Mouse (Mus musculus) hindbrain, embryonic 13.5 days (tissue): ENCODE measurements around the gene Cdc42ep5. TPM values are rescaled to one million over a fixed set of nuclear protein-coding genes. Genes with fewer than 3 reads are reported as not detected.

ENCODE experiments used
- ATAC-seq: fragments of 200-750 bp; cut with Nextera tagmentation; 2 replicates; pipeline ENCODE4 v1.8.0; 2017; ENCODE audit warnings: moderate TSS enrichment; ENCODE audit not compliant: low FRiP score
- H3K27ac ChIP-seq: fragments of 300-500 bp; sonication (generic); 2 replicates; pipeline ENCODE4 v1.5.1; 2015; ENCODE audit warnings: inconsistent platforms, mild to moderate bottlenecking, moderate library complexity
- H3K27me3 ChIP-seq: fragments of 300-500 bp; sonication (generic); 2 replicates; pipeline ENCODE4 v1.6.1; 2015; ENCODE audit warnings: mild to moderate bottlenecking, inconsistent platforms
- H3K36me3 ChIP-seq: fragments of 300-500 bp; sonication (generic); 2 replicates; pipeline ENCODE4 v1.6.1; 2015; ENCODE audit warnings: mild to moderate bottlenecking, inconsistent platforms
- H3K4me1 ChIP-seq: fragments of 300-500 bp; sonication (generic); replicated peaks from 2 replicates; pipeline ENCODE4 v1.6.1; 2015; ENCODE audit warnings: inconsistent platforms
- H3K4me2 ChIP-seq: fragments of 300-500 bp; sonication (generic); 2 replicates; pipeline ENCODE4 v1.6.1; 2015; ENCODE audit warnings: inconsistent platforms, mild to moderate bottlenecking, moderate library complexity
- H3K4me3 ChIP-seq: fragments of 300-500 bp; sonication (generic); 2 replicates; pipeline ENCODE4 v1.5.1; 2015; ENCODE audit warnings: mild to moderate bottlenecking, inconsistent platforms
- H3K9ac ChIP-seq: fragments of 300-500 bp; sonication (generic); 2 replicates; pipeline ENCODE4 v1.6.1; 2015; ENCODE audit warnings: mild to moderate bottlenecking, inconsistent platforms
- H3K9me3 ChIP-seq: fragments of 300-500 bp; sonication (generic); 2 replicates; pipeline ENCODE4 v1.6.1; 2016; ENCODE audit warnings: inconsistent platforms
- WGBS: fragments of 180-500 bp; shearing (Covaris S2); methylation state at CpG from one replicate; pipeline ENCODE4 v1.1.7; 2015; 5-methylcytosine and 5-hydroxymethylcytosine counted together
- polyA plus RNA-seq: library from polyadenylated mRNA; unstranded; fragments of >200 nt; fragmentation: Nextera tagmentation; extraction: Ambion mirVana; gene quantifications from 2 replicates; pipeline ENCODE4 v1.2.1, GENCODE M21; 2015

Gene Cdc42ep5
- polyA plus RNA-seq, 1 experiment from 2014 or later, result 8.4 TPM

DNA sequence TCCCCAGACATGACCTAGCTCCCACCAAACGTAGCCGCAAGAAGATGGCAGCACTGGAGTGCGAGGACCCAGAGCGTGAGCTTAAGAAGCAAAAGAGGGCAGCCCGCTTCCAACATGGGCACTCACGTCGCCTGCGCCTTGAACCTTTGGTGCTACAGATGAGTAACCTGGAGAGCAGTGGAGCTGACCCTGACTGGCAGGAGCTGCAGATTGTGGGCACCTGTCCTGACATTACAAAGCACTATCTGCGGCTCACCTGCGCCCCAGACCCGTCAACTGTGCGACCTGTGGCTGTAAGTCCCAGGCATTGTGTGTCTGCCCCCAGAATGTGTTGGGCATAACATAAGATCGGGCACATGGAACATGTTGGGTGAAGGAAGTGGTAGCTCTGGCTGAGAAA, 20.6 kb downstream of the Cdc42ep5 start:
- no peak overlapping the region for H3K4me2 ChIP-seq
- no peak overlapping the region for H3K27ac ChIP-seq
- WGBS, result 97% methylated on average over 13 of the region's 13 CpGs
- no peak for ATAC-seq
- no peaks in the 10 kb centered on the region for H3K27me3 ChIP-seq
- H3K4me1 ChIP-seq, result peaks cover 14% of the 10 kb centered on the region
- no peak overlapping the region; the same call in 1 of the 2 replicates for H3K9ac ChIP-seq
- no peak overlapping the region for H3K4me3 ChIP-seq
- peaks cover 92% of the 10 kb centered on the region for H3K36me3 ChIP-seq
- H3K9me3 ChIP-seq, result no peaks in the 10 kb centered on the region

DNA sequence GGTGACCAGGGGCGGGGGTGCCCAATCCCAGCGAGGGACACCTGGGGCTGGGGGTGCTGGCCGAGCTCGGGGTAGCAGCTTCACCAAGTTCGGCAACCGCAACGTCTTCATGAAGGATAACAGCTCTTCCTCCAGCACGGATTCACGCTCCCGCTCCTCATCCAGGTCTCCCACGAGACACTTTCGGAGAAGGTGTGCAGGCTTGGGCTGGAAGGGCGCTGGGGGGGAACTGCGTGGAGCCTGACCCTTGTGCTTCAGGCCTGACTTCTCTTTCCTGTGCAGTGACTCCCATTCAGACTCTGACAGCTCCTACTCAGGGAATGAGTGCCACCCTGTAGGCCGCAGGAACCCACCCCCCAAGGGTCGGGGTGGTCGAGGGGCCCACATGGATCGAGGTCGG, 21.2 kb downstream of the Cdc42ep5 start:
- Histone ChIP-seq H3K36me3 (peaks cover 97% of the 10 kb centered on the region), H3K4me3 (no peak overlapping the region), H3K4me2 (no peak overlapping the region), H3K27ac (no peak overlapping the region), H3K9me3 (no peaks in the 10 kb centered on the region), H3K4me1 (peaks cover 14% of the 10 kb centered on the region), H3K27me3 (no peaks in the 10 kb centered on the region), H3K9ac (no peak overlapping the region; the same call in 1 of the 2 replicates)
- no peak for ATAC-seq
- 95% methylated on average over 19 of the region's 19 CpGs for WGBS

DNA sequence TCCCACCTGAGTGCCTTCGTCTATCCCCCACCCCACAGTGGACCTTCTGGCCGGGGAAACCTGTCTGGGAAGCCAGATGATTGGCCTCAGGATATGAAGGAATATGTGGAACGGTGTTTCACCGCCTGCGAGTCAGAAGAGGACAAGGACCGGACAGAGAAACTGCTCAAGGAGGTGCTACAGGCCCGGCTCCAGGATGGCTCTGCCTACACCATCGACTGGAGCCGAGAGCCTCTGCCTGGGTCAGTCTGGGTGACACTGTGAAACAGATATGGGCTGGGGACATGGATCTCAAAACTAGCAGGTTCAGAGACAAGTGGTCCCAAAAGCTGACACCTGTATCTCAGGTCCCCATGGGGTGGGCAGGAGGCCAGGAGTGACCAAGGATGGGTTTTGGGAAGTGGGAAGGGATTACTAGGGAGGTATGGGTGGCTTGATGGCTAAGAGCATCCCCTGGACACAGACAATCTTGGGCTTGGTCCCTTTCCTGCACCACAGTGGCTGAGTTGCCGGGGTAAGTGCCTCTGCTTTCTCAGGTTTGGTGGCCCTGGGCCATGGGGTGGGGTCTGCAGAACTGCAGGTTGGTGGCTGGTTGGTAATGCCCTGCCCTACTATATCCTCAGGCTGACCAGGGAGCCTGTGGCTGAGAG, 21.7 kb downstream of the Cdc42ep5 start:
- no peaks in the 10 kb centered on the region for H3K27me3 ChIP-seq
- no peak for ATAC-seq
- peaks cover 14% of the 10 kb centered on the region for H3K4me1 ChIP-seq
- H3K4me2 ChIP-seq, result no peak overlapping the region
- H3K9ac ChIP-seq, result no peak overlapping the region
- H3K9me3 ChIP-seq, result no peaks in the 10 kb centered on the region
- H3K36me3 ChIP-seq, result peaks cover 96% of the 10 kb centered on the region
- no peak overlapping the region for H3K4me3 ChIP-seq
- no peak overlapping the region for H3K27ac ChIP-seq
- WGBS, result 97% methylated on average over 10 of the region's 10 CpGs

DNA sequence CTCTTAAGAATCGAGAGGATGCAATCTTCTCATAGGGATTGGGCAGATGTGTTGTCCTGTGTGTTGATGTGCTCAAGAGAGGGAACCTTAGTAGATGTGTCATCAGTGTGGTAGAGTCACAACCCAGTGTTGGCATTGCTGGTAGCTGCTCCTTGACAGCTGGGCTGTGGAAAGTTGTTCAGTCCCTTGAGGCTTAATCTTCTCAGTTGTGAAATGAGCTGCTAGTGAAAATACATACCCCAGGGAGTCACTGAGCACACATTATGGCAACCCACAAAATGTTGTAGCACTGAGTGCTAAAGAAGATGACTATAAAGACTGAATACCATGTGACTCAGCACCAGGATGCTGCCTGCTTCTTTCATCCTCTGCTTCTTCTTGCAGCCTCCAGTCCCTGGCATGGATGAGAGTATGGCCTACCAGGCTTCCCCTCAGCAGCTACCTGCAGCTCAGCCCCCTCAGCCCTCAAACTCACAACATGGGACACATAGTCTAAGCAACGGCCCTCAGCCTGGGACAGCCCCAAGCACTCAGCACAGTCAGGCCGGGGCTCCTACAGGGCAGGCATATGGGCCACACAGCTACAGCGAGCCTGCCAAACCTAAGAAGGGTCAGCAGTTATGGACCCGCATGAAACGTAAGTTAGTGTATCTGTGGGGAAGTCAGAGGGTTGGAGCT, 22.9 kb downstream of the Cdc42ep5 start:
- Histone ChIP-seq H3K9me3 (no peaks in the 10 kb centered on the region), H3K4me1 (peaks cover 17% of the 10 kb centered on the region), H3K9ac (no peak overlapping the region), H3K36me3 (peaks cover 85% of the 10 kb centered on the region), H3K4me2 (no peak overlapping the region), H3K27ac (no peak overlapping the region), H3K27me3 (no peaks in the 10 kb centered on the region), H3K4me3 (no peak overlapping the region)
- 95% methylated on average over 6 of the region's 6 CpGs for WGBS
- no peak for ATAC-seq

DNA sequence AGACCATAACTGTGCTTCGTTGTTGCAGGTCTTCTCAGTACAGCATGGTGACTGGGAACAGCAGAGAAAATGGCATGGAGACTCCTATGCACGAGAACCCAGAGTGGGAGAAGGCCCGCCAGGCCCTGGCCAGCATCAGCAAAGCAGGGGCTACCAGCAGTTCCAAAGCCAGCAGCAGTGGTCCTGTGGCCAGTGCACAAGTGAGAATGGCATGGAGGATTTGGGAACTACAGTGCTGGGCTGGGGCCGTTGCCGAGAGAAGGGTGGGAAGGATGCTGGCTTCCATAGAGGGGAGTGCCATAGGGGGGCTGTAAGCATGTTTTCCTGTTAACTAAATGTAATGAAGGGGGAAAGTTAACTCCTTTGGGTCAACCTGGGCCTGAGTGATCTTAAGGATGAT, 25.3 kb downstream of the Cdc42ep5 start:
- no peak for ATAC-seq
- Histone ChIP-seq H3K4me1 (peaks cover 28% of the 10 kb centered on the region), H3K27me3 (no peaks in the 10 kb centered on the region), H3K9me3 (no peaks in the 10 kb centered on the region), H3K36me3 (peaks cover 61% of the 10 kb centered on the region), H3K27ac (no peak overlapping the region), H3K9ac (no peak overlapping the region), H3K4me2 (no peak overlapping the region), H3K4me3 (no peak overlapping the region)
- WGBS, result 94% methylated on average over 5 of the region's 5 CpGs

DNA sequence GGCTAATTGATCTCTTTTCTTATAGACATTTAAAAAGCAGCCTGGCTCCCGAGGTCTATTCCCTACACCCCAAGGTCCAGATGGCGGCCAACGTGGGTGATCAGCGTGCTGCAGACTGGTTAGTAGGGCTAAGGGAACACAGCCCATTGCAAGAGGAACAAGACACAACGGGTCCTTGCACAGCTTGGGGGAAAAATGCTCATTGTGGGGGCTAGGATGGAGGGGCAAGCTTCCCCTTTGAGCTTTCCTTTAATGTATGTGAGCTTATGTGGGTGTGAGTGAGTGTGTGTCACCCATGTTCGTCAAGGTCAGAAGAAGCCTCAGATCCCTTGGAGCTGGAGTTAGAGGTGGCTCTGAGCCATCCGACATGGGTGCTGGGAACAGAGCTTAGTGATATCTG, 26.0 kb downstream of the Cdc42ep5 start:
- peaks cover 58% of the 10 kb centered on the region for H3K36me3 ChIP-seq
- peak overlapping the region; percentile 88; the same call in 1 of the 2 replicates for H3K4me2 ChIP-seq
- H3K27ac ChIP-seq, result no peak overlapping the region
- no peak for ATAC-seq
- 89% methylated on average over 7 of the region's 7 CpGs for WGBS
- H3K4me1 ChIP-seq, result peaks cover 30% of the 10 kb centered on the region
- no peaks in the 10 kb centered on the region for H3K9me3 ChIP-seq
- peak overlapping the region; percentile 82; the same call in 1 of the 2 replicates for H3K4me3 ChIP-seq
- H3K27me3 ChIP-seq, result no peaks in the 10 kb centered on the region
- H3K9ac ChIP-seq, result peak overlapping the region; percentile 89

DNA sequence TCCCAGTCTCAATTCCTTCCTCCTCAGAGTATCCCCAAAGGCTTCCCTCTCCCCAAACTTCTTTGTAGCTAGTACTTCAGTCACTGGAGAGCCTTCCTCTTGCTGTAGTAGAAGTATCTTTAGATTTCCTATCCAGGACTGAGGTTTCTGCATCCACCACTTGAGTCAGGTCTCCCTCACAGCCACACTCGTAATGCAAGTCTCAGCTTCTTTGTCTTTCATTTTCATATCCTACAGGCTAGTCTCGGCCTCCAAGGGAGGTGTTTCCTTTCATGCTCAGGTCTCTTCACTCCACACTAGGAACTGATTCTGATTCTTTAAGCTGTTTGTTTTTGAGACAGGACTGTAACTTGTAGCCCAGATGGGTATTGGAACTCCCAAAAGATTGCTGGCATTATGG, 26.5 kb downstream of the Cdc42ep5 start:
- Histone ChIP-seq H3K36me3 (peaks cover 58% of the 10 kb centered on the region), H3K4me2 (peak overlapping the region; percentile 88), H3K9ac (peak overlapping the region; percentile 89), H3K4me3 (peak overlapping the region; percentile 82), H3K4me1 (peaks cover 35% of the 10 kb centered on the region), H3K27ac (no peak overlapping the region), H3K9me3 (no peaks in the 10 kb centered on the region), H3K27me3 (no peaks in the 10 kb centered on the region)
- WGBS, result 81% methylated on average over 2 of the region's 2 CpGs
- no peak for ATAC-seq

DNA sequence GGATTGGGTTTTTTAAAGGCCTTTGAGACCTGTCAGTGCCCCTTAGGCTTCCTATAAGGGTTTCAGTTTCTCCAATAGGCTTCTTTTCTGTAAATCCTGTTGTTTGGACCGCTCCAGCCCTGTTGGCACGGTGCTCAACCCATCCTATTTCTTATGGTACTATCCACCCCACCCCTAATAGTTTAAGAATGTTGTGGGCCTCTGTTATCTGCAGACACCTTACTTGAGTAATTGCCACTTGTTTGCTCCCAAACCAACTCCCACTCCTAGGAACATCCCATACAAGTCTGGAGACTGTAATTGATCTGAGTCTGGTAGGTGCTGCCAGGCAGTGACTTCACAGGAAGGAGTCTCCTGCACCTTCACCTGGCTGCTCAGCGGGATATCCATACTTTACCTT, 26.9 kb downstream of the Cdc42ep5 start:
- H3K36me3 ChIP-seq, result peaks cover 58% of the 10 kb centered on the region
- peak overlapping the region; percentile 89 for H3K9ac ChIP-seq
- H3K27ac ChIP-seq, result peak overlapping the region; percentile 98
- peak; percentile 0; the same call in 1 of the 2 replicates for ATAC-seq
- H3K4me1 ChIP-seq, result peaks cover 38% of the 10 kb centered on the region
- no peaks in the 10 kb centered on the region for H3K27me3 ChIP-seq
- peak overlapping the region; percentile 88 for H3K4me2 ChIP-seq
- WGBS, result 52% methylated on average over 3 of the region's 3 CpGs
- no peaks in the 10 kb centered on the region for H3K9me3 ChIP-seq
- H3K4me3 ChIP-seq, result peak overlapping the region; percentile 82

DNA sequence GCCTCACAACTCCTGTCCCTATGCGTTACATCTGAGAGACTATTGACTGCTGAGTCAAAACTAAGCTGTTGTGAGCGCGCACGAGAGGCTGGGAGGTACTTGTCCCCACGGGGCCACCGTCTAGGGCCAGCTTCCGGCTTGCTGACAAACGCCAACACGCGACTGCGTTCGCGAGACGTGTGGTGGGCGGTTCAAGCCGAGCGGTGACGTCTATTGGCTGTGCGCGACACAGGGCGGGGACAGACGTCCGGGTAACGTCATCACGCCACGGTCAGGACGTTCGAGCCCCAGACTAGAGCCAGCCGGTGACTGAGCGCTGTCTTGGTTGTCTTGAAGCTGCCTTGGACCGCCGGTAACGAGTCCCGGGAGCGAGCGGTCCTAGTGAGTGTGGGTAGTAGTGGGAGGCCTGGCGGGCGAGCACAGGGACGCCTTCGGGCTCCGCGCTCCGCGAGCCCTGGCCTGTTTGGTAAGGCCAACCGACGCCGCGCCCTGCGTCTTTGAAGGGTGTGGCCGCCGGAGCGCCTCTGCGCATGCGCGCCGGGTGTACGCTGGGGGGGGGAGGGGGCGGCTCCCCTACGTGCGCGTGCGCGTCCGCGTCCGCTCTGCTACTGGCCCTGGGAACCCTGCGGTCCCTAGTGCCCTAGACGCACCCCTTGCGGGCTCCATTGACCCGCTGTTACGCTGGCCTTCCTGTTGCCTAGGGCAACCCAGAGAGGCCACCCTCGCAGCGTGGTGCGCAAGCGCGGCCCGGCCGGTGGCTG, 27.7 kb downstream of the Cdc42ep5 start, which contains the start of gene Leng8:
Gene Leng8 (plus strand): TSS at position 269 of the 761 bp plus-strand sequence.
- H3K36me3 ChIP-seq, result peaks cover 58% of the 10 kb centered on the region
- H3K4me1 ChIP-seq, result peaks cover 45% of the 10 kb centered on the region
- under 1% methylated on average over 71 of the region's 78 CpGs for WGBS

DNA sequence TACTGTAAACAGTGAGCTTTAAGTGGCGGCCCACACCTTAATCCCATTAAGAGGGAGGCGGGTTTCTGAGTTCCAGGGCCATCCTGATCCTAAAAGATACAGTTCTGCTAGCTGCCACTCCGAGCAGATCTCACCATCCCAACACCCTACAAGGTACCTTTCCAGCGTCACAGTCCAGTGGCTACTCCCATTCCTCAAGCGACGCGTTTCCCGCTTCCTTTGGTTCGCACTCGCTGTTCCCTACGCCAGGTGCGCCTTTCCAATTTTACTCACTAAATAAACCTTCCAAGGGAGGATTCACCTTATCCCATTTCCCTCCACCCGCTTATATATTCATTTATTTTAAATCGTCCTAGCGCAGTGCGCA, 28.3 kb downstream of the Cdc42ep5 start:
- Histone ChIP-seq H3K27me3 (no peaks in the 10 kb centered on the region), H3K4me3 (peak overlapping the region; percentile 82), H3K9me3 (no peaks in the 10 kb centered on the region), H3K36me3 (peaks cover 53% of the 10 kb centered on the region), H3K4me2 (peak overlapping the region; percentile 88), H3K4me1 (peaks cover 51% of the 10 kb centered on the region), H3K27ac (peak overlapping the region; percentile 98), H3K9ac (peak overlapping the region; percentile 89)
- WGBS, result under 1% methylated on average over 16 of the region's 16 CpGs
- ATAC-seq, result peak; percentile 41

More for the DNA sequence above, 27.7 kb downstream of the Cdc42ep5 start, which contains the start of gene Leng8:
- ATAC-seq, result peak; percentile 99
- Histone ChIP-seq H3K27ac (peak within 1 kb of the TSS; percentile 98), H3K9ac (peak within 1 kb of the TSS; percentile 89), H3K9me3 (no peaks in the 10 kb centered on the region), H3K27me3 (no peaks in the 10 kb centered on the region), H3K4me3 (peak within 1 kb of the TSS; percentile 82), H3K4me2 (peak within 1 kb of the TSS; percentile 88)

DNA sequence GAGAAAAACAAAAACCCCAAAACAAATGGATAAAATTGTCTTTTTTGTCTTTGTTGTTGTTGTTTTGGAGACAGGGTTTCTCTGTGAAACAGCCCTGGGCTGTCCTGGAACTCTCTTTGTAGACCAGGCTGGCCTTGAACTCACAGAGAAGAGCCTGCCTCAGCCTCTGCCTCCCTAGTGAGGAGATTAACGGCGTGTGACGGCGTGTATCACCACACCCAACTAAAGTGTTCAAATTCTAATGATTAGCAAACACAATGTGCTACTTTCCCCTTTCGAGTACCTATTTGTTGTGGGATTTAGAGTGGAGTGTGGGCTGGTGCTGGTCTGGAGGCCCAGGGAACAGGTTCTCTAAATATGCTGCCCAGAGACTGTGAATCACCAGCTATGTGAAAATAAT, 29.7 kb downstream of the Cdc42ep5 start:
- H3K4me1 ChIP-seq, result peaks cover 61% of the 10 kb centered on the region
- H3K36me3 ChIP-seq, result peaks cover 42% of the 10 kb centered on the region
- no peaks in the 10 kb centered on the region for H3K27me3 ChIP-seq
- ATAC-seq, result no peak
- no peak overlapping the region for H3K27ac ChIP-seq
- H3K4me2 ChIP-seq, result no peak overlapping the region
- no peaks in the 10 kb centered on the region for H3K9me3 ChIP-seq
- H3K4me3 ChIP-seq, result no peak overlapping the region
- H3K9ac ChIP-seq, result no peak overlapping the region
- WGBS, result 83% methylated on average over 5 of the region's 5 CpGs

DNA sequence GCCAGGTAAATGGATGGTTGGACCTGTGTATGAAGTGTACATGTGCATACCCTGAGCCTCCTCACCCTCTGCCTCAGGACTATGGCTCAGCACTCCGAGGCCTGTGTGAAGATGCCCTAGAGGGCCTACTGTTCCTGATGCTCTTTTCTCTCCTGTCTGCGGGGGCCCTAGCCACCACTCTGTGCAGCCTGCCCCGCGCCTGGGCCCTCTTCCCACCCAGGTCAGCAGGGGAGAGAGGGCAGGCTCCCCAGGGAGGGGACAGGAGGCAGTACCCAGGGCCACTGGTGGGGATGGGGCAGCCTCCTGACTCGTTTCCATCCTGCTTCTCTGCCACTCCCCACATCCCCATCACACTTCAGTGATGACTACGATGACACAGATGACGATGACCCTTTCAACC, 31.7 kb downstream of the Cdc42ep5 start:
- no peak for ATAC-seq
- peak overlapping the region; percentile 60 for H3K9ac ChIP-seq
- H3K27me3 ChIP-seq, result no peaks in the 10 kb centered on the region
- H3K4me1 ChIP-seq, result peaks cover 52% of the 10 kb centered on the region
- 85% methylated on average over 7 of the region's 7 CpGs for WGBS
- no peaks in the 10 kb centered on the region for H3K9me3 ChIP-seq
- no peak overlapping the region for H3K4me2 ChIP-seq
- no peak overlapping the region for H3K4me3 ChIP-seq
- 0 out of 2 replicates have a peak overlapping the region, but pooled peaks have one; percentile 23 for H3K27ac ChIP-seq
- peaks cover 36% of the 10 kb centered on the region for H3K36me3 ChIP-seq
